Mouse (Mus musculus): ENCODE measurements around the gene Cdk5r1.
A peak's percentile ranks its signal among the peaks of the same experiment; 100 is the strongest.

The Cdk5r1 gene

GRCm38 (mm10) chr11:80503281-80503680 is 26.5 kb downstream of the Cdk5r1 start:
- no peak for DNase-seq (ENCODE audit: extremely low spot score, low read depth, low spot score)

- DNase-seq (ENCODE audit: extremely low spot score, low read depth, low spot score) = peak; percentile 58
Observed at GRCm38 (mm10) chr11:80503726-80504452, 27.1 kb downstream of the Cdk5r1 start.

GRCm38 (mm10) chr11:80504519-80505385 is 27.9 kb downstream of the Cdk5r1 start:
- DNase-seq (ENCODE audit: extremely low spot score, low read depth, low spot score) = no peak

GRCm38 (mm10) chr11:80505581-80505980 is 28.8 kb downstream of the Cdk5r1 start:
- DNase-seq (ENCODE audit: extremely low spot score, low read depth, low spot score) = no peak

GRCm38 (mm10) chr11:80506483-80506882 is 29.7 kb downstream of the Cdk5r1 start:
- DNase-seq (ENCODE audit: extremely low spot score, low read depth, low spot score) = no peak

- DNase-seq (ENCODE audit: extremely low spot score, low read depth, low spot score) = no peak
Observed at GRCm38 (mm10) chr11:80507791-80508190, 31.0 kb downstream of the Cdk5r1 start.

- no peak for DNase-seq (ENCODE audit: extremely low spot score, low read depth, low spot score)
Observed at GRCm38 (mm10) chr11:80508361-80509175, 31.7 kb downstream of the Cdk5r1 start.

GRCm38 (mm10) chr11:80509176-80509506 is 32.3 kb downstream of the Cdk5r1 start:
- DNase-seq (ENCODE audit: extremely low spot score, low read depth, low spot score) = no peak

- no peak for DNase-seq (ENCODE audit: extremely low spot score, low read depth, low spot score)
Observed at GRCm38 (mm10) chr11:80510124-80510523, 33.3 kb downstream of the Cdk5r1 start.

GRCm38 (mm10) chr11:80512313-80513056 is 35.7 kb downstream of the Cdk5r1 start:
- DNase-seq (ENCODE audit: extremely low spot score, low read depth, low spot score) = no peak

GRCm38 (mm10) chr11:80513796-80514195 is 37.0 kb downstream of the Cdk5r1 start:
- DNase-seq (ENCODE audit: extremely low spot score, low read depth, low spot score) = no peak

- DNase-seq (ENCODE audit: extremely low spot score, low read depth, low spot score) = no peak
Observed at GRCm38 (mm10) chr11:80515346-80515745, 38.5 kb downstream of the Cdk5r1 start.

- no peak for DNase-seq (ENCODE audit: extremely low spot score, low read depth, low spot score)
Observed at GRCm38 (mm10) chr11:80515895-80516294, 39.1 kb downstream of the Cdk5r1 start.

GRCm38 (mm10) chr11:80518421-80519367 is 41.9 kb downstream of the Cdk5r1 start:
- DNase-seq (ENCODE audit: extremely low spot score, low read depth, low spot score) = no peak

GRCm38 (mm10) chr11:80521148-80521547 is 44.3 kb downstream of the Cdk5r1 start:
- DNase-seq (ENCODE audit: extremely low spot score, low read depth, low spot score) = no peak

- no peak for DNase-seq (ENCODE audit: extremely low spot score, low read depth, low spot score)
Observed at GRCm38 (mm10) chr11:80522852-80523251, 46.0 kb downstream of the Cdk5r1 start.

GRCm38 (mm10) chr11:80523410-80523809 is 46.6 kb downstream of the Cdk5r1 start:
- no peak for DNase-seq (ENCODE audit: extremely low spot score, low read depth, low spot score)

- DNase-seq (ENCODE audit: extremely low spot score, low read depth, low spot score) = no peak
Observed at GRCm38 (mm10) chr11:80524213-80524612, 47.4 kb downstream of the Cdk5r1 start.

GRCm38 (mm10) chr11:80527697-80528096 is 50.9 kb downstream of the Cdk5r1 start:
- DNase-seq (ENCODE audit: extremely low spot score, low read depth, low spot score) = no peak

- DNase-seq (ENCODE audit: extremely low spot score, low read depth, low spot score) = no peak
Observed at GRCm38 (mm10) chr11:80529149-80529548, 52.3 kb downstream of the Cdk5r1 start.

Measured in hindlimb bud, embryonic 11.5 days (tissue).